Mouse (Mus musculus) Patski (cell line): ENCODE measurements around the gene Erg. TPM values are rescaled to one million over a fixed set of nuclear protein-coding genes. Genes with fewer than 3 reads are reported as not detected.

Experiments used
- ATAC-seq: fragments of 100-300 bp; one replicate; pipeline ENCODE4 v1.8.0; 2021
- CTCF ChIA-PET: fragments of 350-600 bp; sonication (Branson Sonifier 250); formaldehyde crosslinking; loops from one replicate; lab custom pipeline; 2022; ENCODE audit warnings: inconsistent platforms; lab: Charles Lee
- POLR2A ChIA-PET: fragments of 350-600 bp; sonication (Branson Sonifier 250); formaldehyde crosslinking; loops from one replicate; lab custom pipeline; 2022; ENCODE audit warnings: antibody characterized with exemption, inconsistent platforms; lab: Charles Lee
- DNase-seq: peaks from one replicate; pipeline ENCODE4 v3.0.0-alpha.2; 2011; ENCODE audit warnings: low read depth, low spot score
- H3K27me3 ChIP-seq: fragments of 371-371 bp; one replicate; pipeline ENCODE4 v1.5.1; 2021
- CTCF ChIP-seq: fragments of 100-300 bp; IDR thresholded peaks from one replicate; pipeline ENCODE4 v1.5.1; 2021
- in situ Hi-C: fragments of 300-500 bp; cut with MboI; formaldehyde crosslinking; loops from 3 replicates; pipeline ENCODE4 v1.11.1; 2018; ENCODE audit warnings: low pct_unique_long_range_greater_than_20kb, mixed read lengths
- polyA plus RNA-seq: library from polyadenylated mRNA; unstranded; gene quantifications from one replicate; pipeline ENCODE4 v1.2.3, GENCODE M21; 2021

Erg gene
- polyA plus RNA-seq, 1 experiment from 2014 or later, result not detected

DNA sequence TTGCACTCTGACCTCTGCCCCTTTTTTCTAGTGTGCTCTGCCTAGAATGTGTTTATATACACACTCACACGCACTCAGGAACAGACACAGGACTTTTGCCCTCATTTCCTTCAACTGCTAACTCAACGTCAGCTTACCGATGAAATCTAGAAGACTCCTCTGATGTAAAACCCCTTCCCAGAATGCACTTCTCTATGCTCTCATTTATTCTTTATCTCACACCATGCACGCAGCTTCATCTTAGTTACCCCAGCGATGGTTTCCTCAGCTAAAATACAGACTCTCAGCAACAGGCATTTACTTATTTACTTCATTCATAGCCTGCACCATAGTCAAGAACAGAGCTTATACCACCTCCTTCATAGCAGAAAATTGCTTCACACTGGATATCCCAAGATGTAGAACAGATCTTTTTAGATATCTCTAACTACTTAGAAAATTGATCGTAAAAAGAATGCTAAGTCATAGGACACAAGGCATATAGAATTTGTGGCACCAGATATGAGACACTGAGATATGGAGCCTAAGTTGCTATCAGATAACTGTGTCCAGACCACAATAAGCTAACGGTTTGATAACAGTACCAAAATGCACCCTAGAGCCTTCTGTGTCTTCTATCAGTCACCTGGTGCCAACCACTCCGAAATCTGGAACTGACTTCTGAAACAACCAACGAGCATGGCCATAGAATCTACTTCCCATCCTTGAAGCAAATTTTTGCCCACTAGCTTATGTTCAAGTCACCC lies 98.6 kb downstream of the Erg start:
- POLR2A ChIA-PET, result no interaction called here
- ATAC-seq, result no peak
- no peak for DNase-seq
- in situ Hi-C loops, result no loop called here
- CTCF ChIA-PET, result no interaction called here
- peaks cover 29% of the 10 kb centered on the region for H3K27me3 ChIP-seq
- no peak for TF ChIP-seq CTCF

DNA sequence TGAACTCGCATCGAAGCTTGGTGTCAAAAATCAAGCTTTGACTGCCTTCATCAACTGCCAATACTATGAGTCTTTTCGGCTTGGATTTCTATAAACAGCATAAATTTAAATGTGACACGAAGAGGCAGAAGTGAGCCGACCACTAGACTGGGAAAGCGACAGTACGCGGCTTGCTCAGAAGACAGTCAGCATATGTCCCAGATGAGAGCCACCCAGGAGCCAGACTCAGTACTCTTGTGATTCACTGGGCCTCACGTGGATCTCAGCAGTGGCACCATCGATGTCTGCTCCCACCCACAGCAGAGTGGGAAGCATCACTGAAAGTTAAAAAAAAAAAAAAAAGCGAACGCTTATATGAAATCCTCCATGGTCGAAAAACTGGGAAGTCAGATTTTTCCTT lies 105.2 kb downstream of the Erg start:
- in situ Hi-C loops, result no loop called here
- ChIA-PET CTCF (no interaction called here), POLR2A (no interaction called here)
- ATAC-seq, result no peak
- peaks cover 24% of the 10 kb centered on the region for H3K27me3 ChIP-seq
- no peak for DNase-seq
- no peak for TF ChIP-seq CTCF

DNA sequence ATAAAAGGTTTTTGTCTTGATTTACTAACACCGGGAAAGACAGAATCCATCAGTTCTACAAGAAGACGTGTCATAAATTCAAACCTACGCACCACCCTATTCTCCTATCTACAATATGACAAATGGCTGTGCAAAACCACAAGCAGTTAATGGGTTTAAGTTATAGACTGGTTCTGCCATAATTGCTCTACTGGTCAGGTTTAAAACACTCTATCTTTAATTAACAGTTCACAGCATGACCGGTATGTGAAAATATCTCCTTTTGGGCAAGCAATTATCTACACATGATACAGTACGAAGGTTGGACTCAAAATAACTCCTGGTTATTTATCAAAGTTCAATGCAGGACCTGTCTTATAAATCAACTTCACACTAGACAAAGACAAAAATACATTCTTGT lies 107.8 kb downstream of the Erg start:
- DNase-seq (no peak), ATAC-seq (no peak)
- ChIA-PET CTCF (no interaction called here), POLR2A (no interaction called here)
- no peak for TF ChIP-seq CTCF
- in situ Hi-C loops, result no loop called here
- peaks cover 26% of the 10 kb centered on the region for H3K27me3 ChIP-seq

DNA sequence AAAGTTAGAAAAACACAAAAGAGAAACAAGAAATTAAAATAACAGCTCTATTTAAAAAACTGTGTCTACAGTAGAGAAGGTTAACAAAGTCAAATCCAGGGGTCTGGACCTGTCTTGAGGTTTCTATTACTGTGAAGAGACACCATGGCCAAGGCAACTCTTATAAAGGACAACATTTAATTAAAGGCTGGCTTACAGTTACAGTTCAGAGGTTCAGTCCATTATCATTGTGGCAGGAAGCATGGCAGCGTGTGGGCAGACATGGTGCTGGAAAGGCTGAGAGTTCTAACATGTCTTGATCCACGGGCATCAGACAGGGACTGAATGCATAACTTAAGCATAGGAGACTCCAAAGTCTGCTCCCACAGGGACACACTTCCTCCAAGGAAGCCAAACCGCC lies 111.4 kb downstream of the Erg start:
- DNase-seq (no peak), ATAC-seq (no peak)
- CTCF ChIA-PET, result no interaction called here
- TF ChIP-seq CTCF, result no peak
- in situ Hi-C loops, result no loop called here
- H3K27me3 ChIP-seq, result peaks cover 20% of the 10 kb centered on the region
- POLR2A ChIA-PET, result no interaction called here

DNA sequence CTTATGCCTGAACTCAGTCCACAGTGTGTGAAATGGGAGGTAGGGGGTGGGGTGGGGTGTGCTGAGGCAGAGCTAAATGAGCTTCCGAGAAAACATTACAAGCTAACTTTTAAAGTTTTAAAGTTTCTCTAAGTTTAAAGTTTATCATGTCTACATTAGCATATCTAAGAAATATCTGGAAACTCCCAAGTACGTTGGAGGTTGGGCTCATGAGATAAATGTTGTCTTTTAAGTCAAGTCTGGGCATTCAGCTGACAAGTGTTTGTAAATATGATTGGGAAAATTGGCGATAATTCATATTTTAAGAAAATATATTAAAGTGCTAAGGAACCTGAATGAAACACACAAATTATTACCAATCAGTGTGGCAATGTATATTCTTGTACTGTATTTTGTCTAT lies 112.4 kb downstream of the Erg start:
- CTCF ChIA-PET, result interaction anchor here (1.1 to 1.2 kb wide), 2 partner anchors 110 to 164 kb away, joined by 3 read pairs; no protein-coding TSS in a partner anchor
- ATAC-seq (no peak), DNase-seq (no peak)
- POLR2A ChIA-PET, result no interaction called here
- no peak for TF ChIP-seq CTCF
- peaks cover 24% of the 10 kb centered on the region for H3K27me3 ChIP-seq
- in situ Hi-C loops, result no loop called here

DNA sequence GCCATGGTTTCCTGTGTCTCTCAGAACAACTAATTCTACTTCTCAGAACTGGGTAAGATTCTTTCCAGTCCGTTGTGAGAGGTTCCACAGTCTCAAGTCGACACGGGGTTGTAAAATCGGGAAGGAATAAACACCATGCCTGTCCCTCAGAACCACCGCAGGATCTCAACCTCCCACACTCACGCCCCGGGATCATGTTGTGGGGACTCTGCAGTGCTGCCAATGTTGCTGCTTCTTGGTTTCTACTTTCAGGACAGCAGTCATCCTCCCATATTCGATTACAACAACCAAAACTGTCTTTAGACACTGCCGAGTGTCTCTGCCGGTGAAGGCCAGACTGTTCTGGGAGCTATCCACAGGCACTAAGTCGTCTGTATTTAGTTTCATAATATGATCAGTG lies 113.6 kb downstream of the Erg start:
- POLR2A ChIA-PET, result no interaction called here
- peaks cover 14% of the 10 kb centered on the region for H3K27me3 ChIP-seq
- DNase-seq (no peak), ATAC-seq (no peak)
- CTCF ChIA-PET, result no interaction called here
- no peak for TF ChIP-seq CTCF
- in situ Hi-C loops, result no loop called here

DNA sequence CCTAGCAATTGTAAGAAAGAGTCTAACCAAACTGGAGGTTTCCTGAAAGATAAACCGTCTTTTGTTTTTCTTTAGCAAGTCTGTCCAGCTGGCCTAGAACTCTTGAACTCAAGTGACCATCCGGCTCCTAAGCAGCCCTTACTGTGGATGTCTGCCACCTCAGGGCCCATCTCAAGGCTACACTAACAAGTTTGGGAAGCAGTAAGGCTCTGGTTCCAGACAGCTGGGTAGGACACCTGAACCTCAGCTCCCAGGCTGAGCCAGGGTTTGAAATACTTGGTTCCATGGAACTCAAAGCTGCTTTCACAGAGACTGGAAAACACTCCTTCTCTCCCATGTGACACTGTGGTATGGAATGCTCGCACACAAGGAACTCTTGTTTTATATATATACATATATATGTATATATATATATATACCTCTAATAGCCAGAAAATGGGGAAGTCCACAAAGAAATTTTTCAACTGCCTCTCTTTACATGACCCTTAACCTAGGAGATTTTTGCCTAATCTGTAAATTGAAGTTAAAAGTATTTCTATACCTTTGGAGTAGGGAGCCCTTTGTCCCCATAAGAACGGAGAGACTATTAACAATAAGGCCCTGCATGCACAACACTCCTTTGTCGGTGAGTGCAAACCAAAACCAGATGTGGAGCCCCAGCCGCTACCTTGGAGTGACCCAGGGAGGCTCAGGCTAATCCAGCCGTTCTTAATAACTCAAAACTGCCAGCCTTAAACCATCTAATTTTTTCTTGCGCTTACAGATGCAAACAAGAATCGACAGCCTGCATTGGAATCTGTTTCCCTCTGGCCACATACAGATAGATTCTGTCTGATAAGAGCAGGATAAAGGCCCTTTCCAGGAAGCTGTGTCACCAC lies 116.9 kb downstream of the Erg start:
- in situ Hi-C loops, result loop anchor here (10.0 kb wide), 1 partner anchor 495 kb away; no protein-coding TSS in a partner anchor
- DNase-seq, result no peak
- ChIA-PET POLR2A (interaction anchor here (0.7 kb wide), 1 partner anchor 418 kb away, joined by 3 read pairs; no protein-coding TSS in a partner anchor), CTCF (no interaction called here)
- peaks cover 5% of the 10 kb centered on the region for H3K27me3 ChIP-seq
- no peak for ATAC-seq
- no peak for TF ChIP-seq CTCF

DNA sequence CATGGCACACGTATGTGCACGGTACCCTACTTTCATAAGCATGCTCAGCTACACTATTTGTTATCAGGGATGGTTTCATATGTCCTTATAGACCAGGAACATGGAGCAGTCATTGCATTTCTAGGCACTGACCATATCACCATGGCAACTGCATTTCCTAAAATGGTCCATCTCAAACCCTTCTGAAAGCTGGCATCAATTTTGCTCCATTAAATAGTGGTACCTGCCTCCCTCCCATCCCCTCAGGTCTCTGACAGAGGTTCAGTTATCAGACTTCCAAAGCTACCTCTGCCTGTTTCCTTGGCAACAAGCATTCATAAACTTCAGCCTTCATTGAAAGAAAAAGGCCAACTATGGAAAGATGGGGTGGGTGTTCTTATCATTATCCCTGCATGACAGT lies 118.5 kb downstream of the Erg start:
- ChIA-PET CTCF (no interaction called here), POLR2A (no interaction called here)

DNA sequence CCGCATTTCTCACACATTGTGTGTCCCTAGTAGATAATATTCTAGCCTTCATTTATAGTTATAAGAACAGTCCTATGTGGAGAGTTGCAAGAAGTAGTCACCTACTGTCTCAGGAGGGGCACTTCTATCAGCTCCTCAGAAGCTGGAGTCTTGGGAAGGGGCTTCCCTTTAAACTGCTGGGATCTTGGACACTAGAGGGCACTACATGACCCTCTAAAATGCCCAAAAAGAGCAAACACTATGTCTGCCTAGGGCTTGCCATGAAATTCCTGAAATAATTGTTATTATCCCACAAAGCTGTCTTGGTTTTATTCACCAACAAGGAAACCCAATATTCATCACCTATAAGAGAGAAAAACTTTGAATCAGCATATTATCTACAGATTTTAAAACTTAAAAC lies 119.8 kb downstream of the Erg start:
- DNase-seq (no peak), ATAC-seq (no peak)
- peak; percentile 63 for TF ChIP-seq CTCF
- ChIA-PET POLR2A (no interaction called here), CTCF (no interaction called here)
- H3K27me3 ChIP-seq, result peaks cover 5% of the 10 kb centered on the region
- in situ Hi-C loops, result loop anchor here (10.0 kb wide), 1 partner anchor 498 kb away; no protein-coding TSS in a partner anchor

More for the DNA sequence above, 118.5 kb downstream of the Erg start:
- peaks cover 5% of the 10 kb centered on the region for H3K27me3 ChIP-seq
- DNase-seq (no peak), ATAC-seq (no peak)
- TF ChIP-seq CTCF, result no peak
- in situ Hi-C loops, result loop anchor here (10.0 kb wide), 1 partner anchor 497 kb away; no protein-coding TSS in a partner anchor

DNA sequence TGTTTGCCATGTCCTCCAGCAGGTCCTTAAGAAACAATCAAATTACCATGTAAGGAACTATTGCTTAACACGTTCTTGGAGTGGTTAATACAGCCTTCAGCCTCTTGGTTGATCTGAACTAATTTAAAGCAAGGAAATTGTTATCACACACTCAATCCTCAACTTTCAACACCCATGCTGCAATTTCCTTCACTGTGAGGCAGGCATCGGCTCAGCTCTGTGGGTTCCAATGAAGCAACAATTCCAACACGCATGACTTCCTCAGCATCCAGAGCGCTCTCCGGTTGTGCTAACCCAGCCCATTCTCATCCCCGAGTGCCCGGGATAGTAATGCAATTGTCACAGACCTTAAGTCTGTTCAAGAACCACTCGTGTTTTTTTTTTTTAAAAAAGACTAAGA lies 121.8 kb downstream of the Erg start:
- H3K27me3 ChIP-seq, result no peaks in the 10 kb centered on the region
- in situ Hi-C loops, result loop anchor here (10.0 kb wide), 1 partner anchor 500 kb away; no protein-coding TSS in a partner anchor
- POLR2A ChIA-PET, result no interaction called here
- DNase-seq (no peak), ATAC-seq (no peak)
- CTCF ChIA-PET, result no interaction called here
- TF ChIP-seq CTCF, result no peak

DNA sequence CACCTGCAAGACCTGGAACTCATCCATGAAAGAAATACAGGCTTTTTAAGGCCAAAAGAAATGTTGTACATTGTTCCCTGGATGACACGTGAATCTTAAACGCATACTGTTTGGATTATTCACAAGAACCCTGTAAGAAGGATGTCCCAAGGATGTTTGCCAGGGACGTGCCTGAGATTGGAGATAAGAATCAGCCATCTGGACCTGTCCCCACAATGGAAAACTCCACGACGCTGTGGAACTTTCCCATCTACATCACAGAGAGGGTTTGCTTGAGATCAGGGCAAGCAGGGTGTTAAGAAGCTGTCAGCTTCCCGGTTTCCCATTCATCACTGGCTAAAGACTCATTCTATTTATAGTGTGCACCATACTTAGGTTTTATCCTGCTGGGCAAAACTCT lies 122.6 kb downstream of the Erg start:
- DNase-seq, result no peak
- in situ Hi-C loops, result loop anchor here (10.0 kb wide), 1 partner anchor 501 kb away; no protein-coding TSS in a partner anchor

More for the DNA sequence above, 122.6 kb downstream of the Erg start:
- ATAC-seq, result no peak
- TF ChIP-seq CTCF, result no peak
- ChIA-PET CTCF (no interaction called here), POLR2A (no interaction called here)
- H3K27me3 ChIP-seq, result peaks cover 3% of the 10 kb centered on the region
